Mouse (Mus musculus): ENCODE data around the gene G430095P16Rik. TPM values are rescaled to one million over a fixed set of nuclear protein-coding genes. Genes with fewer than 3 reads are reported as not detected.

G430095P16Rik gene
- polyA plus RNA-seq, 1 experiment from 2014 or later = 0.84 TPM

- no peak overlapping the region for H3K4me2 ChIP-seq (ENCODE audit: low read depth)
- 26% methylated on average over 4 of the region's 4 CpGs for WGBS
- H3K4me1 ChIP-seq (ENCODE audit: control insufficient read depth, insufficient read depth, low read length) = peaks cover 38% of the 10 kb centered on the region
Measured at GRCm38 (mm10) chr8:84713381-84713780, 9.4 kb upstream of the G430095P16Rik start.

GRCm38 (mm10) chr8:84714161-84714560, 8.6 kb upstream of the G430095P16Rik start:
- WGBS = 58% methylated on average over 4 of the region's 4 CpGs
- Histone ChIP-seq H3K4me3 (ENCODE audit: low read depth, low read length) (no peak overlapping the region), H3K4me1 (ENCODE audit: control insufficient read depth, insufficient read depth, low read length) (peaks cover 36% of the 10 kb centered on the region), H3K4me2 (ENCODE audit: low read depth) (no peak overlapping the region), H3K9ac (ENCODE audit: low read length) (0 out of 2 replicates have a peak overlapping the region, but pooled peaks have one; percentile 29), H3K36me3 (ENCODE audit: control insufficient read depth, insufficient read depth, low read length) (no peaks in the 10 kb centered on the region), H3K9me3 (ENCODE audit: control insufficient read depth, low read length) (no peaks in the 10 kb centered on the region), H3K27ac (ENCODE audit: low read depth, low read length) (no peak overlapping the region), H3K27me3 (ENCODE audit: control insufficient read depth, insufficient read depth, low read length) (peaks cover 67% of the 10 kb centered on the region)
- DNase-seq (ENCODE audit: low spot score) (no peak), ATAC-seq (ENCODE audit: insufficient read depth, low FRiP score, low TSS enrichment) (no peak)

More at GRCm38 (mm10) chr8:84713381-84713780, 9.4 kb upstream of the G430095P16Rik start:
- no peaks in the 10 kb centered on the region for H3K36me3 ChIP-seq (ENCODE audit: control insufficient read depth, insufficient read depth, low read length)
- peak overlapping the region; percentile 29; the same call in 1 of the 2 replicates for H3K9ac ChIP-seq (ENCODE audit: low read length)
- DNase-seq (ENCODE audit: low spot score) (no peak), ATAC-seq (ENCODE audit: insufficient read depth, low FRiP score, low TSS enrichment) (no peak)
- H3K9me3 ChIP-seq (ENCODE audit: control insufficient read depth, low read length) = no peaks in the 10 kb centered on the region
- H3K4me3 ChIP-seq (ENCODE audit: low read depth, low read length) = no peak overlapping the region
- H3K27me3 ChIP-seq (ENCODE audit: control insufficient read depth, insufficient read depth, low read length) = peaks cover 69% of the 10 kb centered on the region
- peak overlapping the region; percentile 68 for H3K27ac ChIP-seq (ENCODE audit: low read depth, low read length)

- no peak for DNase-seq (ENCODE audit: low spot score)
- whole genome bisulfite sequencing = 4% methylated on average over 27 of the region's 27 CpGs
- H3K4me3 ChIP-seq (ENCODE audit: low read depth, low read length) = 0 out of 2 replicates have a peak overlapping the region, but pooled peaks have one; percentile 16
- H3K27me3 ChIP-seq (ENCODE audit: control insufficient read depth, insufficient read depth, low read length) = peaks cover 66% of the 10 kb centered on the region
- H3K4me1 ChIP-seq (ENCODE audit: control insufficient read depth, insufficient read depth, low read length) = peaks cover 31% of the 10 kb centered on the region
- H3K27ac ChIP-seq (ENCODE audit: low read depth, low read length) = no peak overlapping the region
- H3K36me3 ChIP-seq (ENCODE audit: control insufficient read depth, insufficient read depth, low read length) = no peaks in the 10 kb centered on the region
- H3K9ac ChIP-seq (ENCODE audit: low read length) = peak overlapping the region; percentile 41
- no peaks in the 10 kb centered on the region for H3K9me3 ChIP-seq (ENCODE audit: control insufficient read depth, low read length)
- peak overlapping the region; percentile 28 for H3K4me2 ChIP-seq (ENCODE audit: low read depth)
- no peak for ATAC-seq (ENCODE audit: insufficient read depth, low FRiP score, low TSS enrichment)
Measured at GRCm38 (mm10) chr8:84715893-84716468, 6.8 kb upstream of the G430095P16Rik start.

GRCm38 (mm10) chr8:84716790-84717189, 6.0 kb upstream of the G430095P16Rik start:
- no peak overlapping the region for H3K27ac ChIP-seq (ENCODE audit: low read depth, low read length)
- WGBS = 91% methylated on average over 11 of the region's 11 CpGs
- H3K36me3 ChIP-seq (ENCODE audit: control insufficient read depth, insufficient read depth, low read length) = no peaks in the 10 kb centered on the region
- H3K9me3 ChIP-seq (ENCODE audit: control insufficient read depth, low read length) = no peaks in the 10 kb centered on the region
- H3K4me2 ChIP-seq (ENCODE audit: low read depth) = no peak overlapping the region
- DNase-seq (ENCODE audit: low spot score) (no peak), ATAC-seq (ENCODE audit: insufficient read depth, low FRiP score, low TSS enrichment) (no peak)
- H3K27me3 ChIP-seq (ENCODE audit: control insufficient read depth, insufficient read depth, low read length) = peaks cover 61% of the 10 kb centered on the region
- H3K4me3 ChIP-seq (ENCODE audit: low read depth, low read length) = no peak overlapping the region
- H3K9ac ChIP-seq (ENCODE audit: low read length) = no peak overlapping the region
- peaks cover 23% of the 10 kb centered on the region for H3K4me1 ChIP-seq (ENCODE audit: control insufficient read depth, insufficient read depth, low read length)

- ATAC-seq (ENCODE audit: insufficient read depth, low FRiP score, low TSS enrichment) = no peak
- no peak for DNase-seq (ENCODE audit: low spot score)
- Histone ChIP-seq H3K27ac (ENCODE audit: low read depth, low read length) (no peak overlapping the region), H3K4me3 (ENCODE audit: low read depth, low read length) (no peak overlapping the region), H3K4me1 (ENCODE audit: control insufficient read depth, insufficient read depth, low read length) (peaks cover 18% of the 10 kb centered on the region), H3K4me2 (ENCODE audit: low read depth) (no peak overlapping the region), H3K36me3 (ENCODE audit: control insufficient read depth, insufficient read depth, low read length) (no peaks in the 10 kb centered on the region), H3K9me3 (ENCODE audit: control insufficient read depth, low read length) (no peaks in the 10 kb centered on the region), H3K27me3 (ENCODE audit: control insufficient read depth, insufficient read depth, low read length) (peaks cover 62% of the 10 kb centered on the region), H3K9ac (ENCODE audit: low read length) (no peak overlapping the region)
- 77% methylated on average over 5 of the region's 5 CpGs for WGBS
Measured at GRCm38 (mm10) chr8:84718476-84718875, 4.3 kb upstream of the G430095P16Rik start.

- H3K4me3 ChIP-seq (ENCODE audit: low read depth, low read length) = no peak overlapping the region
- no peak for ATAC-seq (ENCODE audit: insufficient read depth, low FRiP score, low TSS enrichment)
- no peak for DNase-seq (ENCODE audit: low spot score)
- H3K4me1 ChIP-seq (ENCODE audit: control insufficient read depth, insufficient read depth, low read length) = peaks cover 14% of the 10 kb centered on the region
- H3K27me3 ChIP-seq (ENCODE audit: control insufficient read depth, insufficient read depth, low read length) = peaks cover 57% of the 10 kb centered on the region
- H3K36me3 ChIP-seq (ENCODE audit: control insufficient read depth, insufficient read depth, low read length) = no peaks in the 10 kb centered on the region
- H3K9me3 ChIP-seq (ENCODE audit: control insufficient read depth, low read length) = no peaks in the 10 kb centered on the region
- WGBS = 82% methylated on average over 5 of the region's 5 CpGs
- H3K27ac ChIP-seq (ENCODE audit: low read depth, low read length) = no peak overlapping the region
- H3K4me2 ChIP-seq (ENCODE audit: low read depth) = no peak overlapping the region
- no peak overlapping the region for H3K9ac ChIP-seq (ENCODE audit: low read length)
Measured at GRCm38 (mm10) chr8:84718959-84719690, 3.7 kb upstream of the G430095P16Rik start.

GRCm38 (mm10) chr8:84722530-84722849, 317 bp upstream of the G430095P16Rik start:
- DNase-seq (ENCODE audit: low spot score) = no peak
- Histone ChIP-seq H3K4me1 (ENCODE audit: control insufficient read depth, insufficient read depth, low read length) (peaks cover 18% of the 10 kb centered on the region), H3K27me3 (ENCODE audit: control insufficient read depth, insufficient read depth, low read length) (peaks cover 40% of the 10 kb centered on the region), H3K9ac (ENCODE audit: low read length) (peak overlapping the region; percentile 46), H3K9me3 (ENCODE audit: control insufficient read depth, low read length) (no peaks in the 10 kb centered on the region), H3K27ac (ENCODE audit: low read depth, low read length) (peak overlapping the region; percentile 81), H3K4me2 (ENCODE audit: low read depth) (peak overlapping the region; percentile 21; the same call in 1 of the 2 replicates), H3K36me3 (ENCODE audit: control insufficient read depth, insufficient read depth, low read length) (no peaks in the 10 kb centered on the region), H3K4me3 (ENCODE audit: low read depth, low read length) (no peak overlapping the region)
- 66% methylated on average over 6 of the region's 6 CpGs for WGBS
- ATAC-seq (ENCODE audit: insufficient read depth, low FRiP score, low TSS enrichment) = peak; percentile 32; the same call in 1 of the 2 replicates

GRCm38 (mm10) chr8:84723571-84723900, 729 bp downstream of the G430095P16Rik start:
- Histone ChIP-seq H3K36me3 (ENCODE audit: control insufficient read depth, insufficient read depth, low read length) (no peaks in the 10 kb centered on the region), H3K27me3 (ENCODE audit: control insufficient read depth, insufficient read depth, low read length) (peaks cover 34% of the 10 kb centered on the region), H3K27ac (ENCODE audit: low read depth, low read length) (peak overlapping the region; percentile 81; the same call in 1 of the 2 replicates), H3K9me3 (ENCODE audit: control insufficient read depth, low read length) (no peaks in the 10 kb centered on the region), H3K4me3 (ENCODE audit: low read depth, low read length) (no peak overlapping the region), H3K9ac (ENCODE audit: low read length) (peak overlapping the region; percentile 46; the same call in 1 of the 2 replicates), H3K4me1 (ENCODE audit: control insufficient read depth, insufficient read depth, low read length) (peaks cover 18% of the 10 kb centered on the region), H3K4me2 (ENCODE audit: low read depth) (peak overlapping the region; percentile 21)
- 24% methylated on average over 7 of the region's 7 CpGs for WGBS
- ATAC-seq (ENCODE audit: insufficient read depth, low FRiP score, low TSS enrichment) = no peak
- no peak for DNase-seq (ENCODE audit: low spot score)

GRCm38 (mm10) chr8:84724683-84725082, 1.9 kb downstream of the G430095P16Rik start:
- 54% methylated on average over 9 of the region's 9 CpGs for WGBS
- Histone ChIP-seq H3K4me3 (ENCODE audit: low read depth, low read length) (no peak overlapping the region), H3K36me3 (ENCODE audit: control insufficient read depth, insufficient read depth, low read length) (no peaks in the 10 kb centered on the region), H3K4me1 (ENCODE audit: control insufficient read depth, insufficient read depth, low read length) (peaks cover 18% of the 10 kb centered on the region), H3K27ac (ENCODE audit: low read depth, low read length) (no peak overlapping the region), H3K27me3 (ENCODE audit: control insufficient read depth, insufficient read depth, low read length) (peaks cover 24% of the 10 kb centered on the region; the same call in 1 of the 2 replicates), H3K9me3 (ENCODE audit: control insufficient read depth, low read length) (no peaks in the 10 kb centered on the region), H3K9ac (ENCODE audit: low read length) (no peak overlapping the region), H3K4me2 (ENCODE audit: low read depth) (no peak overlapping the region)
- no peak for DNase-seq (ENCODE audit: low spot score)
- ATAC-seq (ENCODE audit: insufficient read depth, low FRiP score, low TSS enrichment) = no peak

Data from neural tube, embryonic 11.5 days (tissue).